Mouse (Mus musculus): ENCODE data around the gene Exoc3l4. TPM values are rescaled to one million over a fixed set of nuclear protein-coding genes. Genes with fewer than 3 reads are reported as not detected.

The Exoc3l4 gene
- polyA plus RNA-seq, 1 experiment = 46.7 TPM

DNA sequence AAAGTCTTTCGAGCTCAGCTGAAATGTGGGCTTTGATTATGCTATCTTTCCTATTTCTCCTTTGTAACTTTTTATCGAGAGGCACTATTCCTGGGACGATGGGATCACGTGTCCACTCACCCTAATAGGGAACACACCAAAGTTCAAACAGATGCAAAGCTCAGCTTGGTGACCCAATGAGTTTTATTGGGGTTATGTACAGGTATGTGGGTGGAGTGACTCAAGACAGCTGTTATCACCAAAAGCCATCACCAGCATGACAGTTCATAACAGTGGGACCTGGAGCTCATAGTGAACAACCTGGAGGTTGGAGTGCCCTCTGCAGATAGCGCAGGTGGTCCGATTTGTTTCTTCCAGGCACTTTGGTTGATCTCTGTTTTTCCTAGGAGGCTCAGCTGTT is 22.0 kb downstream of the Exoc3l4 start:
- no peak for TF ChIP-seq POLR2A (IDR thresholded peaks at IDR 0.05; ENCODE audit: borderline replicate concordance, extremely low read depth, low read depth, low read length)
- TF ChIP-seq CTCF (IDR thresholded peaks at IDR 0.05; ENCODE audit: insufficient read depth, low read length) = no peak
- WGBS = 86% methylated on average over 6 of the region's 6 CpGs
- H3K4me3 ChIP-seq (replicated peaks; ENCODE audit: extremely low read depth, low read depth, low read length) = no peak overlapping the region

GRCm38 (mm10) chr12:111440701-111441373 is 24.0 kb downstream of the Exoc3l4 start:
- no peak for DNase-seq
- H3K4me3 ChIP-seq (replicated peaks; ENCODE audit: extremely low read depth, low read depth, low read length) = no peak overlapping the region
- TF ChIP-seq POLR2A (IDR thresholded peaks at IDR 0.05; ENCODE audit: borderline replicate concordance, extremely low read depth, low read depth, low read length) = no peak
- WGBS = 89% methylated on average over 9 of the region's 9 CpGs
- H3K4me1 ChIP-seq (ENCODE audit: control insufficient read depth, insufficient read depth, low read length) = peaks cover 3% of the 10 kb centered on the region; the same call in 1 of the 2 replicates

More for the DNA sequence above, 22.0 kb downstream of the Exoc3l4 start:
- DNase-seq = no peak
- H3K4me1 ChIP-seq (ENCODE audit: control insufficient read depth, insufficient read depth, low read length) = peaks cover 14% of the 10 kb centered on the region

GRCm38 (mm10) chr12:111441523-111441922 is 24.7 kb downstream of the Exoc3l4 start:
- H3K4me3 ChIP-seq (replicated peaks; ENCODE audit: extremely low read depth, low read depth, low read length) = no peak overlapping the region
- DNase-seq = no peak
- 78% methylated on average over 3 of the region's 3 CpGs for WGBS
- peaks cover 3% of the 10 kb centered on the region; the same call in 1 of the 2 replicates for H3K4me1 ChIP-seq (ENCODE audit: control insufficient read depth, insufficient read depth, low read length)
- TF ChIP-seq CTCF (IDR thresholded peaks at IDR 0.05; ENCODE audit: insufficient read depth, low read length) = no peak

DNA sequence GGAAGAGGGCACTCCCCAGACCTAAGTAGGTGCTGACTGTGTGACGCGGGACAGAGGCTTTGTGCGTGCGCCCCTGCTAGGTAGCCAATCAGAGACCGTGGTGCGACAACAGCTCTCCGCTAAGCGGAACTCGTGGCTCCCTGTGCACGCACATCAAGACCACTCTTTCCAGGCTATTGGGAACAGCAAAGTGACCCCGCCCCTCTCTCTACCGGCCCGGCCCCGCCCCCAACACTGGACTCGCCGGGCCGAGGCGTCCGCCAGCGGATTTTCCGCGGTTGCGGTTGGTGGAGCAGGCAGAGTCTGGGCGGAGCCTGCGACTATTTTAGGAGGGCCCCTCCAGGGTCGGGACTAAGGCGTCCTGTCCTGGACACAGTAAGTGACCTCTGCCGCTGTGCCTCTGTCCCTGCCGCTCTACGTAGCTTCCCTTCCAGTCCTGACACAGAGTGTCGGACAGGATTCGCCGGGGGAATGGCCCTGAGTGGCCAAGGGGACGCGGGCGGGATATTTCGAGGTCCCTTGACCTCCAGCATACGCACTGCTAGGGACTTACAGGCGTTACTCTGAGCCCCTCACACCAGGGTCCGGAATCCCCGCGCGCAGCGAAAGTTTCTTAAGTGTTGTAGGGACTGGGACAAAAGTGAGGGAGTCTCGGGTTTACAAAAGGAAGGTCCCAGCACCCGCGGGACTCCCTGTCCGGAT is 25.6 kb downstream of the Exoc3l4 start, which contains the start of gene Tnfaip2:
TSS of gene Tnfaip2 (plus strand) at position 161 of the 702 bp plus-strand sequence.
- TF ChIP-seq POLR2A (IDR thresholded peaks at IDR 0.05; ENCODE audit: borderline replicate concordance, extremely low read depth, low read depth, low read length) = peak; percentile 77; the same call in 1 of the 2 replicates
- TF ChIP-seq CTCF (IDR thresholded peaks at IDR 0.05; ENCODE audit: insufficient read depth, low read length) = no peak
- H3K4me3 ChIP-seq (replicated peaks; ENCODE audit: extremely low read depth, low read depth, low read length) = peak within 1 kb of the TSS; percentile 63
- H3K4me1 ChIP-seq (ENCODE audit: control insufficient read depth, insufficient read depth, low read length) = peaks cover 3% of the 10 kb centered on the region; the same call in 1 of the 2 replicates
- DNase-seq = peak; percentile 62
- 3% methylated on average over 48 of the region's 48 CpGs for WGBS

- WGBS = 54% methylated on average over 15 of the region's 15 CpGs
Observed at GRCm38 (mm10) chr12:111443011-111443870, 26.4 kb downstream of the Exoc3l4 start.

DNA sequence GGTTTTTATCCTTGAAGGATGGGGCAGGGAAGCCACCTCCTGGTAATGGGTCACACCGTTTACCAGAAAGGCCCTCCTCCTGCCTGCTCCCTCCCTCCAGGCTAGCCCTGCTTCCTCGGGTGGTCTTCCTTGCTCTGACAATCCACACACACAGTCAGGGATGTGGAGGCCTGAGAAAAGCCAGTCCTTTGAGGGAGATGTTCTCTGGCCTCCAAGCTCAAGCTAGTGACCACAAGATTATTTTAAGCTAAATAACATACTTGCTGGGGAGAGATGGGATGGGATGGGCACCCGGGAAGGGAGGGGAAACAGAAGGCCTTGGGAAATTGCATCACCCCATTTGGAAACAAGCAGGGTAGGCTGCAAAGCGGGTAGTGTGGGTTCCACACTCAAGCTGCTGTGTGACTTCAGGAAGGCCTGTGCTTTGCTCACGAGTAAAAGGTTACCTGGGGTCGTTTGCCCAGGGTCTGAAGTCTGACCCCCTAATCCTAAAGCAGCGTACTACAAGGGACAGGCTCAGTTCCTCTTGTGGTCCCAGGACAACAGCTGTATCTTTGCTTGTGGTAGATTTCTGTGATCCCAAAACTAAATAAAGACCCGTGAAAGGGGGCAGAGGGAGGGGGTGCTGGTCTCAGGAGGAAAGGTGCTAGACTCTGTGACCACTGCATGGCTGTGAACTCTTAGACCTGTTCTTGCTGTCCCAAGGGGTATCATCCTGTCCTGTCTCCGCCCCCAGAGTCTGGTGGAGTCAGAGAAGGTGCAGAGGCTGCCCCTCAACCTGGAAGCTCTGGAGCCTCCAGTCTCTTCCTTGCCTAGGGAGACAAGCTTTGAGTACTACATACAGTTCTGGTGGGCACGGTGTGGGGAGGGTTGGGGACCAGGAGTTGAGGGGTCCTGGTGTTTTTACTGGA is 27.4 kb downstream of the Exoc3l4 start:
- no peak for DNase-seq
- H3K4me3 ChIP-seq (replicated peaks; ENCODE audit: extremely low read depth, low read depth, low read length) = peak overlapping the region; percentile 19
- WGBS = 59% methylated on average over 10 of the region's 10 CpGs
- H3K4me1 ChIP-seq (ENCODE audit: control insufficient read depth, insufficient read depth, low read length) = peaks cover 3% of the 10 kb centered on the region; the same call in 1 of the 2 replicates
- TF ChIP-seq CTCF (IDR thresholded peaks at IDR 0.05; ENCODE audit: insufficient read depth, low read length) = no peak
- no peak for TF ChIP-seq POLR2A (IDR thresholded peaks at IDR 0.05; ENCODE audit: borderline replicate concordance, extremely low read depth, low read depth, low read length)

More at GRCm38 (mm10) chr12:111443011-111443870, 26.4 kb downstream of the Exoc3l4 start:
- peaks cover 3% of the 10 kb centered on the region; the same call in 1 of the 2 replicates for H3K4me1 ChIP-seq (ENCODE audit: control insufficient read depth, insufficient read depth, low read length)
- TF ChIP-seq CTCF (IDR thresholded peaks at IDR 0.05; ENCODE audit: insufficient read depth, low read length) (no peak), POLR2A (IDR thresholded peaks at IDR 0.05; ENCODE audit: borderline replicate concordance, extremely low read depth, low read depth, low read length) (no peak)
- peak overlapping the region; percentile 63 for H3K4me3 ChIP-seq (replicated peaks; ENCODE audit: extremely low read depth, low read depth, low read length)
- DNase-seq = no peak

- no peak for TF ChIP-seq POLR2A (IDR thresholded peaks at IDR 0.05; ENCODE audit: borderline replicate concordance, extremely low read depth, low read depth, low read length)
- TF ChIP-seq CTCF (IDR thresholded peaks at IDR 0.05; ENCODE audit: insufficient read depth, low read length) = no peak
- Histone ChIP-seq H3K4me3 (replicated peaks; ENCODE audit: extremely low read depth, low read depth, low read length) (no peak overlapping the region), H3K4me1 (ENCODE audit: control insufficient read depth, insufficient read depth, low read length) (peaks cover 11% of the 10 kb centered on the region; the same call in 1 of the 2 replicates)
- no peak for DNase-seq
- WGBS = 45% methylated on average over 52 of the region's 52 CpGs
Observed at GRCm38 (mm10) chr12:111445161-111445889, 28.5 kb downstream of the Exoc3l4 start.

All from lung, adult 2 months (tissue).